Mouse (Mus musculus): ENCODE results near the gene Elf2. TPM values are rescaled to one million over a fixed set of nuclear protein-coding genes. Genes with fewer than 3 reads are reported as not detected.
A peak's percentile ranks its signal among the peaks of the same experiment; 100 is the strongest.
"Not testable (repeated sequence)": the region's sequence is repeated elsewhere in the genome, so short reads cannot be mapped to it uniquely, and the experiment has no call there.

Gene Elf2
- total RNA-seq, 2 experiments from 2014 or later, result 69.2 to 122 TPM

- peak; percentile 45; the same call in 1 of the 2 replicates for ATAC-seq (replicated peaks; ENCODE audit: low FRiP score, low TSS enrichment, poor library complexity, severe bottlenecking)
Measured at GRCm38 (mm10) chr3:51335378-51335777, 5.1 kb downstream of the Elf2 start.

DNA sequence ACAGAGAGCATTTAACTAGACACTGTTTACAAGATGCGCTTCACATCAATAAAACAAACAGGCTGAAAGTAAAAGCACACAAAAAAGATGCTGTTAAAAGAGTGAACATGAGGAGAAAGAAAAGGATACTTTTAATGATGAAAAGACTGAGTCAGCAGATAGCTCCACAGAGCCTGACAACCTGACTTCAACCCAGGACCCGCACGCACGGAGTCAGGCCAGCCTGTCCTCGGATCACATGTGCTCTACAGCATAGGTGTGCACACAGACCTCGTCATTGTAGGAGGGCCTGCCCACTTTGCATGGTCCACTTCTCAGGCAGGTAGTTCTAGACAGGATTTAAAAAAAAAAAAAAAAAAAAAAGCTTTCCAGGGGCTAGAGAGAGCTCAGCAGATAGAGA, 6.5 kb downstream of the Elf2 start:
- ATAC-seq (replicated peaks; ENCODE audit: low FRiP score, low TSS enrichment, poor library complexity, severe bottlenecking), result no peak

DNA sequence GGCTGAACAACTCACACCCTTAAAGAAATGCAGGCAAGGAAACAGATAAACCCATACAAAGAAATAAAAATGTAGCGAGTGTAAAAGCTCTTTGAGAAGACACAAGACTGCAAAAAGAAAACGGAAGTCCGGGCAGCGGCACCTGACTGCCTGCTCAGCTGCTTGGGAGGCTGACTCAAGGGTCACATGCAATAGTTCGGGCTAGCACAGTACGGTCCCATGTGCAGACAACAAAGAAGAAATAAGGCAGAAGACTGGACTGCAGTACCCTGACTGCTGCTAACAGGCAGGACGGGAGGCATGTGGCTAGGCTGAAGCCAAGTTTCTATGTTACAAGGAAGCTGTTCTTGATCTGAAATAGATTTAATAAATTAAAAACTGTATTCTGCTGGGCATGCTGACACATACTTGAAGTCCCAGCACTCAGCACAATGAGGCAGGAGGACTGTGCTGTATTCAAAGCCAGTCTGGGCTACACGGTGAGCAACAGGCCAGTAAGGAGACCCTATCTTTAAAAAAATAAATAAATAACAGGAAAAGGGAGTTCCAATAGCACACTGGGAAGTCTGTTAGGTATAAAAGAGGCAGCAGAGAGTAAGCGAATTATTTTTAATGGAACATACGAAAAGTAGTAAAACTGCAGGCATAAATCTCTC, 7.1 kb downstream of the Elf2 start:
- peak; percentile 60 for ATAC-seq (replicated peaks; ENCODE audit: low FRiP score, low TSS enrichment, poor library complexity, severe bottlenecking)

GRCm38 (mm10) chr3:51330086-51330485, 10.4 kb downstream of the Elf2 start:
- ATAC-seq (replicated peaks; ENCODE audit: low FRiP score, low TSS enrichment, poor library complexity, severe bottlenecking), result no peak

DNA sequence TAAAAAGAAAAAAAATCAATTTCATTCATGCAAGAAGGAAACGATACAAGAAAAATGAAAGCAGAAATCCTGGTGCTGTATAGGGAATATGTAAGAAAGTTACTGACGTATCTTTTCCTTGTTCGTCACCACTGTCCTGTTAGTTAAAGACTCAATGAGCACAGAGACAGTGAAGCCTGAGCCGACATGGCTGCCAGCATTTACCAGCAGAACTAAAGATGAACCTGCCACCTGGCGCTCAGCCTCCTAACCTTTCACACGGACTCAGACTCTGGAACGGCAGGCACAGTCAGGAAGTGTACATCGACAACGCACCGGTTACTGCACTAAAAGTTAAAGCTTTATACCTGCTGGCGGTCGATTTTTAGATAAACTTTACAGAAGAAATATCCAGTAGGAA, 11.9 kb downstream of the Elf2 start:
- ATAC-seq (replicated peaks; ENCODE audit: low FRiP score, low TSS enrichment, poor library complexity, severe bottlenecking), result no peak

DNA sequence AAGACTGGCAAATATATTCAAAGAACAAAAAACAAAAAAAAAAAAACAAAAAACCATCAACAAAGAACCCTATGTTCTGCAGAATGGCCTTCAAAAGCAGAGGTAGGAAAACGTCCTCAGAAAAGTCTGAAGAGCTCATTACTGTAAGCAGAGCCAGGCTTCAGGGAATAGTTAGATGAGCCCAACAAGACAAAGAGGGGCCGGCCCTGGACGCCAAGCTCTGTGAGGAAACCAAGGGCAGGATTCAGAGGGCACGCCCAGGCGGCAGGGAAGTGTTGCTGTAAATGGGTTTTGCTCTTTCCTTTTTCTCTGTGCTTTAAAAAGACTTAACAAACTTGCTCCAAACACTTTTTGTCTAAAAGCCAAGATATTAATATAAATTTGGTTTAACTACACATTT, 12.6 kb downstream of the Elf2 start:
- no peak for ATAC-seq (replicated peaks; ENCODE audit: low FRiP score, low TSS enrichment, poor library complexity, severe bottlenecking)

- peak; percentile 66 for ATAC-seq (replicated peaks; ENCODE audit: low FRiP score, low TSS enrichment, poor library complexity, severe bottlenecking)
Measured at GRCm38 (mm10) chr3:51327429-51327797, 13.1 kb downstream of the Elf2 start.

DNA sequence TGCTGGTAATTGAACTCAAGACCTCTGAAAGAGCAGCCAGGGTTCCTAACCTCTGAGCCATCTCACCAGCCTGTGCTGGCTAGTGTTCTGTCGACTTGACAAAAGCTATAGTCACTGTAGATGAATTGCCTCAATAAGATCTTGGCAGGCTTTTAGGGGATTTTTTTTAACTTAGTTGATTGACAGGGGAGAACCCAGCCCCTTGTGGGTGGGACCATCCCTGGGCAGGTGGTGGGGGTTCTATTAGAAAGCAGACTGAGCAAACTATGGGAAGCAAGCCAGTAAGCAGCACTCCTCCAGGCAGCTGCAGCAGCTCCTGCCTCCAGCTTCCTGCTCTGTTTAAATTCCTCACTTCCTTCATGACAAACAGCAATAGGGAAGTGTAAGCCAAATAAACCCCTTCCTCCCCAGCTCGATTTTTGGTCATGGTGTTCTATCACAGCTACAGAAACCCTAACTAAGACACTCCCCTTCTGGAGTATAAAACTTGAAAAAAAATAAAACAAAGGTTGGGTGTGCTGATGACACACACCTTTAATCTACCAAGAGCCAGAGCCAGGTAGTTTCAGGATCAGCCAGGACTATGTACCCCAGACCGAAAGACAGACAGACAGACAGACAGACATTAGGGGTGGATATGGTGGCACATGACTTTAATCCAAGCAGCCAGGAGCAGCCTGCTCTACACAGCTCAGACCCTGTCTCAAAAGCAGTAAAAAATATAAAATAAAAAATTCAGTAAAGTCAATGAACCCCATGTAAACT, 13.6 kb downstream of the Elf2 start:
- ATAC-seq (replicated peaks; ENCODE audit: low FRiP score, low TSS enrichment, poor library complexity, severe bottlenecking), result no peak

GRCm38 (mm10) chr3:51325475-51325874, 15.0 kb downstream of the Elf2 start:
- no peak for ATAC-seq (replicated peaks; ENCODE audit: low FRiP score, low TSS enrichment, poor library complexity, severe bottlenecking)

DNA sequence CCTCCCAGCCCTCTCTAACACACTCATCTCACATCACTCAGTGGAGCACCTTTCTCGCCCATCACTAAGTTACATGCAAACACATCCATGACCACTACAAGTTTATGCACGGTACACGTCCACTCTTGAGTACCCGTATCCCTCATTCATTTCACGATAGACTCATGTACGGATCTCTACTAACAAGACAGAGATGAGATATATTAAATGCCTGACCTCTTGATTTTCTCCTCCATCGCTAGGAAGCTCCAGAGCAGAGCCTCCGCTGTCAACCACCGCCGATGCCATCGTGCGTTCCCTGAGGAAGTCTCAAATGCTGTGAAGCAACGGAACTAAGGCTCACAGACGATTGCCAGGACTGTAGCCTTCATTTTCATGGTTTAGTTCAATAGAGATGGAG, 17.5 kb downstream of the Elf2 start:
- no peak for ATAC-seq (replicated peaks; ENCODE audit: low FRiP score, low TSS enrichment, poor library complexity, severe bottlenecking)

GRCm38 (mm10) chr3:51322326-51322725, 18.1 kb downstream of the Elf2 start:
- no peak for ATAC-seq (replicated peaks; ENCODE audit: low FRiP score, low TSS enrichment, poor library complexity, severe bottlenecking)

DNA sequence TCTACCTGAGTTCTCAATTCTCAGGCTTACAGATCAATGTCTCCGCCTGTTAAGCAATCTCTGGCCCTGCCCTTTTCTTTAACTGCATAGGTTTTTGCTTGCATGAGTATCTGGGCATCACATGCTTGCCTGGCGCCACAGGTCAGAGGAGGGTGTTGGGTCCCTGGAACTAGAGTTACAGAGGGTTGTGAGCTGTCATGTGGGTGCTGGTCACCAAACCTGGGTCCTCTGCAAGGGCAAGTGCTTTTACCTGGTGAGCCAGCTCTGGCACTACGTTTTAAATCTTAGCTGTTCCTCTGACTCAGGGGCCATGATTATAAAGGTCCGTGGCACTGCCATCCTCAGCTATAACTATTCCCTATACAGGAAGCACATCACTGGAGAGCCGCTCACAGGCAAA, 19.3 kb downstream of the Elf2 start:
- ATAC-seq (replicated peaks; ENCODE audit: low FRiP score, low TSS enrichment, poor library complexity, severe bottlenecking), result no peak

- not testable (repeated sequence) for ATAC-seq (replicated peaks; ENCODE audit: low FRiP score, low TSS enrichment, poor library complexity, severe bottlenecking)
Measured at GRCm38 (mm10) chr3:51318053-51318452, 22.4 kb downstream of the Elf2 start.

- ATAC-seq (replicated peaks; ENCODE audit: low FRiP score, low TSS enrichment, poor library complexity, severe bottlenecking), result no peak
Measured at GRCm38 (mm10) chr3:51316876-51317275, 23.6 kb downstream of the Elf2 start.

DNA sequence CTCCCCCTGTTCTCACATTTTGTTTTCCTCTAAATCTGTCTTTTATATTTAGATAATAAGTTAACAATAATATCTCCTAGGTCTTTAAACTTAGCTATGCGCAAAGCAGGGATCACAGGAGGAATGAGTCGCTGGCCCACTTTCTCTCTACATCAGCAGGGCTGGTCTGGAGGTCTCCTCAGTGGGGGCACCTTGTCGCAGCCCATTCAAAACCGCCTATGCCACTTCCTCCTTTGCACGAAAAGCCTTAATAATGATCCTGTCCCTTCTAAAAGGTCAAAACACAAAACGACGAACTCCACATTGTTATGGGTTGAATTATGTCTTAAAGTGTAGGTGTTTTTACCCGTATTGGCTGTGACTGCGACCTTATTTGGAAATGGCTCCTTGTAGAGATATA, 28.8 kb downstream of the Elf2 start:
- ATAC-seq (replicated peaks; ENCODE audit: low FRiP score, low TSS enrichment, poor library complexity, severe bottlenecking), result no peak

GRCm38 (mm10) chr3:51310098-51310497, 30.4 kb downstream of the Elf2 start:
- ATAC-seq (replicated peaks; ENCODE audit: low FRiP score, low TSS enrichment, poor library complexity, severe bottlenecking), result peak; percentile 27; the same call in 1 of the 2 replicates

- ATAC-seq (replicated peaks; ENCODE audit: low FRiP score, low TSS enrichment, poor library complexity, severe bottlenecking), result no peak
Measured at GRCm38 (mm10) chr3:51306621-51307020, 33.8 kb downstream of the Elf2 start.

DNA sequence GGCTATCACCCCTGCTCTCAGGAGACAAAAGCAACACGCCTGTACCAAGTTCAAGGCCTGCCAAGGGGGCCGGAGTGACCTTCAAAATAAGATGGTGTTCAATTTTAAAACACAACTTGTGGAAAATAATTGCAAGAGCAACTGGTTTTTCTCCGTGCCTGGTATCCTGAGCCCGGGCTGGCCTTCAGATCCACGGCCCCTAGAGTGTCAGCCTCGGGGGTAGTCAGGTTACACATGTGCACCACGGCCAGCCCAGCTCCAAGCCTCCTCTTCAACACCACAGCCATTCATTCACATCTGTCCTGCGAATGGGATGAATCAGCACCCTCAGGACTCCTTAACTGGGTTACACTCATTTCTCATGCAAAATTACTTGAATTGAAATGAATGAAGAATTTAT, 34.5 kb downstream of the Elf2 start:
- ATAC-seq (replicated peaks; ENCODE audit: low FRiP score, low TSS enrichment, poor library complexity, severe bottlenecking), result no peak

- ATAC-seq (replicated peaks; ENCODE audit: low FRiP score, low TSS enrichment, poor library complexity, severe bottlenecking), result no peak
Measured at GRCm38 (mm10) chr3:51302971-51303476, 37.4 kb downstream of the Elf2 start.

DNA sequence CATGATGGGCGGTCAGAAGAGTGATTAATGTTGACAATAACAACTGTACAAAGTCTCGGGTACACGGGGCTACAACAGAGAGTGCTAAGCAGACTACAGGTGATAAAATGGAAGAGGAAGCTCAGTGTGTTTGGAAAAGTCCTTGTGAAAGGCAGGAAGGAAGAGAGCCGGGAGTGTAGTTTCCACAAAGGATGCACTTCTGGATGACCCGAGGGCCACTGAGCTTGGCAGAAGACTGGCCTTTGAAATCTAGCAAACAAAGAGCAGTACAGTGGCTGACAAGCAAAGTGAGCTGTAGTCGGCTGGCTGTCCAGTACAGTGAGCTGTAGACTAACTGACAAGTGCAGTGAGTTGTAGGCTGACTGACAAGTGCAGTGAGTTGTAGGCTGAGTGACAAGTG, 38.9 kb downstream of the Elf2 start:
- no peak for ATAC-seq (replicated peaks; ENCODE audit: low FRiP score, low TSS enrichment, poor library complexity, severe bottlenecking)

GRCm38 (mm10) chr3:51296790-51297189, 43.7 kb downstream of the Elf2 start:
- ATAC-seq (replicated peaks; ENCODE audit: low FRiP score, low TSS enrichment, poor library complexity, severe bottlenecking), result no peak

Data from megakaryocyte-erythroid progenitor cell, adult 5-6 weeks (primary cell).